Mouse (Mus musculus) limb, embryonic 11.5 days (tissue): Measurements from ENCODE around the gene Inpp4b. TPM values are rescaled to one million over a fixed set of nuclear protein-coding genes. Genes with fewer than 3 reads are reported as not detected.

Experiments used
- ATAC-seq: fragments of 200-750 bp; cut with Nextera tagmentation; 2 replicates; pipeline ENCODE4 v1.8.0; 2017; ENCODE audit warnings: low read depth; ENCODE audit not compliant: insufficient number of reproducible peaks, low FRiP score, low TSS enrichment
- DNase-seq: peaks from one replicate; pipeline ENCODE4 v3.0.0-alpha.2; 2015; ENCODE audit warnings: low spot score
- H3K27ac ChIP-seq: fragments of 300-500 bp; sonication (generic); replicated peaks from 2 replicates; pipeline ENCODE4 v1.5.1; 2014; ENCODE audit warnings: low read depth, mild to moderate bottlenecking, low read length
- H3K27me3 ChIP-seq: fragments of 300-500 bp; sonication (generic); 2 replicates; pipeline ENCODE4 v1.6.1; 2014; ENCODE audit warnings: mild to moderate bottlenecking, low read length, mixed read lengths; ENCODE audit not compliant: control insufficient read depth, insufficient read depth
- H3K36me3 ChIP-seq: fragments of 300-500 bp; sonication (generic); 2 replicates; pipeline ENCODE4 v1.6.1; 2014; ENCODE audit warnings: mild to moderate bottlenecking, low read length, moderate library complexity, mixed read lengths; ENCODE audit not compliant: control insufficient read depth, insufficient read depth
- H3K4me1 ChIP-seq: fragments of 300-500 bp; sonication (generic); 2 replicates; pipeline ENCODE4 v1.6.1; 2014; ENCODE audit warnings: low read length, mixed read lengths; ENCODE audit not compliant: control insufficient read depth, insufficient read depth
- H3K4me2 ChIP-seq: fragments of 300-500 bp; sonication (generic); 2 replicates; pipeline ENCODE4 v1.6.1; 2014; ENCODE audit warnings: low read depth, mild to moderate bottlenecking, moderate library complexity; ENCODE audit not compliant: severe bottlenecking
- H3K4me3 ChIP-seq: fragments of 300-500 bp; sonication (generic); 2 replicates; pipeline ENCODE4 v1.5.1; 2014; ENCODE audit warnings: low read depth, low read length
- H3K9ac ChIP-seq: fragments of 300-500 bp; sonication (generic); 2 replicates; pipeline ENCODE4 v1.6.1; 2014; ENCODE audit warnings: mild to moderate bottlenecking, low read length
- H3K9me3 ChIP-seq: fragments of 300-500 bp; sonication (generic); 2 replicates; pipeline ENCODE4 v1.6.1; 2016; ENCODE audit warnings: low read length; ENCODE audit not compliant: control insufficient read depth
- WGBS: fragments of 180-500 bp; shearing (Covaris S2); extraction: QIAGEN DNeasy Blood & Tissue Kit; methylation state at CpG from one replicate; pipeline ENCODE4 v1.1.7; 2014; 5-methylcytosine and 5-hydroxymethylcytosine counted together
- polyA plus RNA-seq: library from polyadenylated mRNA; unstranded; fragments of >200 nt; fragmentation: Nextera tagmentation; extraction: Ambion mirVana; gene quantifications from 2 replicates; pipeline ENCODE4 v1.2.1, GENCODE M21; 2014

Inpp4b gene
- polyA plus RNA-seq, 1 experiment from 2014 or later, result 8.8 TPM

- Histone ChIP-seq H3K27ac (no peak overlapping the region), H3K9me3 (no peaks in the 10 kb centered on the region), H3K36me3 (no peaks in the 10 kb centered on the region), H3K4me1 (no peaks in the 10 kb centered on the region), H3K9ac (no peak overlapping the region), H3K4me3 (no peak overlapping the region), H3K4me2 (no peak overlapping the region), H3K27me3 (no peaks in the 10 kb centered on the region)
- DNase-seq, result no peak
- ATAC-seq, result no peak
These were observed 170.5 kb downstream of the Inpp4b start for GRCm38 (mm10) chr8:81512826-81513225.

GRCm38 (mm10) chr8:81514425-81514824, 172.1 kb downstream of the Inpp4b start:
- Histone ChIP-seq H3K9me3 (no peaks in the 10 kb centered on the region), H3K4me2 (no peak overlapping the region), H3K27ac (no peak overlapping the region), H3K9ac (no peak overlapping the region), H3K27me3 (no peaks in the 10 kb centered on the region), H3K4me3 (no peak overlapping the region), H3K4me1 (no peaks in the 10 kb centered on the region), H3K36me3 (no peaks in the 10 kb centered on the region)
- no peak for ATAC-seq
- no peak for DNase-seq

DNA sequence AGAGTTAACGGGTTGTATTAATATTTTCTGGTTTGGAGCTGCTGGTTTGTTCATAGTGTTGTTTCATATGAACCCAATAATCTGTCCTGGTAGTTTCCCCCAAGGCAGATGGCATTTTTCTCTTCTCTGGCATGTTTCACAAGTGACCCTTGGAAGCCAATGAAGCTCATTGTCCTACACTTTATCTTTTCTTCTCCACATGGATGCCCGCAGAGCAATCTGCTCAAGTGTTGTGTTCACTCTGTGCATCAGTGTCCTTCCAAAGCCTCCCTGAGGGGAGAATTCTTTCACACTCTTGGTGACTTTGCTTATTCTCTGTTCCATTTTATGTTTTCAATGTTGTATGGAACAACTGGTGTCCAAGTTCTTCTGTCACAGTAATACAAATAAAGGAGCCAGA, 179.7 kb downstream of the Inpp4b start:
- 90% methylated on average over 2 of the region's 2 CpGs for WGBS
- no peak for ATAC-seq
- H3K4me1 ChIP-seq, result no peaks in the 10 kb centered on the region

DNA sequence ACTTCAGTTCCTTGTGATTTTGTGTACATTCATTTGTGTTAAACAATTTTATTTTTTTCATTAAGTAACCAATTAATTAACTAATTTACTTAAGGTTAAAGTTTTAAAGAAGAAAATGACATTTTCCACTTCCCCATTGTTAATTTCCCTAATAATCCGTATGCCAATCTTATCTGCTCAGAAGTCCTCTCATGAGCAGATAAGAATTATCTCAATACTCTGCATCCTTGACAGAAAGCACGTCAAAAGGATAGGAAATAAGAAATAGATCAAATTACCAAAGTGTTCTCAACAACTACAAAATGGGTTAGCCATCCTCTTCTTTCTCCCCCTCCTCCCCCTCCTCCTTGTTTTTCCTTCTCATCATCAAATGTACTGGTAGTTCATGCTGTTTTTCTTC, 182.2 kb downstream of the Inpp4b start:
- Histone ChIP-seq H3K36me3 (no peaks in the 10 kb centered on the region), H3K9ac (no peak overlapping the region), H3K4me2 (no peak overlapping the region), H3K27me3 (no peaks in the 10 kb centered on the region), H3K27ac (no peak overlapping the region), H3K4me1 (no peaks in the 10 kb centered on the region), H3K4me3 (no peak overlapping the region), H3K9me3 (no peaks in the 10 kb centered on the region)
- 65% methylated on average over 2 of the region's 2 CpGs for WGBS
- ATAC-seq (no peak), DNase-seq (no peak)

More for the DNA sequence above, 179.7 kb downstream of the Inpp4b start:
- no peak overlapping the region for H3K4me2 ChIP-seq
- no peaks in the 10 kb centered on the region for H3K9me3 ChIP-seq
- DNase-seq, result no peak
- no peak overlapping the region for H3K27ac ChIP-seq
- no peak overlapping the region for H3K4me3 ChIP-seq
- H3K27me3 ChIP-seq, result no peaks in the 10 kb centered on the region
- H3K9ac ChIP-seq, result no peak overlapping the region
- no peaks in the 10 kb centered on the region for H3K36me3 ChIP-seq

DNA sequence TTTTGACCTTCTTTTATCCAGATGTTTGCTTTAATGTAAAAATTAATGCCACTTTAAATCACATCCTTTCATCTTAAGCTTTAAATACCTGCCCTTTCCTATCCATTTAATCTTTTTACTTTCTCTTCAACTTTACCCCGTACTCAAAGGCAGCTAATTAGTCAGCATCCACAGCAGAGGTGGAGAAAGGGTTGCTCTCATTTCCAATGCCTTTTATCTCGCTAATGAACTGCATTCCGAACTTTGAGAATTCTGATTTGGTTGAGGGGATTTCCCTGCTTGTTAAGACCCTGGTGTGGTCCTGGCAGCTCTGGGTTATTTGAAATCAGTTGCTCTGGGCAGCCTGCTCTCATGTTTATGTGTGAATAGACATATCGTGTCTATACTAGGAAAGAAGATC, 185.3 kb downstream of the Inpp4b start:
- Histone ChIP-seq H3K36me3 (no peaks in the 10 kb centered on the region), H3K9me3 (no peaks in the 10 kb centered on the region), H3K27ac (no peak overlapping the region), H3K4me1 (no peaks in the 10 kb centered on the region), H3K27me3 (no peaks in the 10 kb centered on the region), H3K9ac (no peak overlapping the region), H3K4me3 (no peak overlapping the region), H3K4me2 (no peak overlapping the region)
- DNase-seq (no peak), ATAC-seq (no peak)
- 5% methylated on average over 4 of the region's 4 CpGs for WGBS

DNA sequence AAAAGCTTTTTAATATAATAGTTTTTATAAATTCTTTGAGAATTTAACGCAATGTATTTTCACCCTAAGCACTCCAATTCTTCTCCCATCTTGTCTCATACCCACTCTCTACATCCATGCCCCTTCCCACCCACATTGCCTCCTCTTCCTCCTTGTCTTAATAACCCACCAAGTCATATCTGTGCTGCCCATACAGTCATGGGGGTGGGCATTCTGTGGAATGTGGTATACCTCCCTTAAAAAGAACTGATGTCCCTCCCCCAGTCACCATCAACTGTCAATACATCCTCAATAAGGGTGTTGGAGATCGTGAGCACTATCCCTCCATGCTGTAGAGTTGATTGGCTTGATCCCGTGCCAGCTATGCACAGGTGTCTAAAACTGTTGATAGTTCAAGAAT, 196.0 kb downstream of the Inpp4b start:
- Histone ChIP-seq H3K4me1 (no peaks in the 10 kb centered on the region), H3K9ac (no peak overlapping the region), H3K36me3 (no peaks in the 10 kb centered on the region), H3K9me3 (no peaks in the 10 kb centered on the region), H3K27ac (no peak overlapping the region), H3K27me3 (no peaks in the 10 kb centered on the region), H3K4me2 (no peak overlapping the region), H3K4me3 (no peak overlapping the region)
- no peak for DNase-seq
- 89% methylated on average over 3 of the region's 3 CpGs for WGBS
- no peak for ATAC-seq

- no peak for ATAC-seq
These were observed 216.2 kb downstream of the Inpp4b start for GRCm38 (mm10) chr8:81558550-81558949.

DNA sequence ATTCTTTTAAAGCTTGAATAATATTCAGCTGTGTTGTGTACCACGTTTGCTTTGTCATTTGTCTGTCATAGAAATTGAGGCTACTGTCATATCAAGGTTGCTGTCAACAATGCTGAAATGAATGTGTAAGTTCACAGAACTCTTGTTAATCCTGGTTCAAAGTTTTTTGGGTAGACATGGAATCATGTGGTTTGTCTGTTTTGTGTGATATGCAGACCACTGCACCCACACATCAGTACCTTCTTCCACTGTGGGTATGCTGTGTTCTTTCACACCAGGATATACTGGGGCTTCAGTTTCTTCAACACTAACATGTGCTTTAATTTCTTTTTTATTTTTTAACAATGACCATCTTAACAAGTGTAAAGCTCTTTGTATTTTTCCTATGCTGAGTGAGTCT, 220.0 kb downstream of the Inpp4b start:
- ATAC-seq, result no peak
- Histone ChIP-seq H3K9me3 (no peaks in the 10 kb centered on the region), H3K4me1 (no peaks in the 10 kb centered on the region), H3K4me3 (no peak overlapping the region), H3K4me2 (no peak overlapping the region), H3K36me3 (no peaks in the 10 kb centered on the region), H3K9ac (no peak overlapping the region), H3K27me3 (no peaks in the 10 kb centered on the region), H3K27ac (no peak overlapping the region)
- no peak for DNase-seq
- 75% methylated on average over 1 of the region's 1 CpGs for WGBS

More at GRCm38 (mm10) chr8:81558550-81558949, 216.2 kb downstream of the Inpp4b start:
- no peak for DNase-seq
- no peak overlapping the region for H3K4me3 ChIP-seq
- no peak overlapping the region for H3K4me2 ChIP-seq
- no peak overlapping the region for H3K9ac ChIP-seq
- no peaks in the 10 kb centered on the region for H3K36me3 ChIP-seq
- WGBS, result 83% methylated on average over 4 of the region's 4 CpGs
- H3K4me1 ChIP-seq, result no peaks in the 10 kb centered on the region
- no peaks in the 10 kb centered on the region for H3K27me3 ChIP-seq
- H3K27ac ChIP-seq, result no peak overlapping the region
- no peaks in the 10 kb centered on the region for H3K9me3 ChIP-seq

GRCm38 (mm10) chr8:81565484-81565883, 223.1 kb downstream of the Inpp4b start:
- Histone ChIP-seq H3K9me3 (no peaks in the 10 kb centered on the region), H3K36me3 (no peaks in the 10 kb centered on the region), H3K4me2 (no peak overlapping the region), H3K4me1 (no peaks in the 10 kb centered on the region), H3K4me3 (no peak overlapping the region), H3K27ac (no peak overlapping the region), H3K9ac (no peak overlapping the region), H3K27me3 (no peaks in the 10 kb centered on the region)
- 88% methylated on average over 4 of the region's 4 CpGs for WGBS
- DNase-seq (no peak), ATAC-seq (no peak)
